Mouse (Mus musculus) G1E-ER4 (cell line): Measurements from ENCODE around the gene Zfand2a. TPM values are rescaled to one million over a fixed set of nuclear protein-coding genes. Genes with fewer than 3 reads are reported as not detected.

Experiments used
- GATA1 ChIP-seq: IDR thresholded peaks from one replicate; pipeline ENCODE4 v1.8.0; 2012; ENCODE audit warnings: low read length, inconsistent platforms
- polyA plus RNA-seq: library from polyadenylated mRNA; stranded (reverse); fragments of >175 nt; gene quantifications from 2 replicates; pipeline ENCODE4 v1.2.3, GENCODE M21; 2012

Gene Zfand2a
- polyA plus RNA-seq, 1 experiment, result 2.8 TPM

GRCm38 (mm10) chr5:139442962-139443361 is 41.4 kb downstream of the Zfand2a start:
- no peak for TF ChIP-seq GATA1

- no peak for TF ChIP-seq GATA1
Measured at GRCm38 (mm10) chr5:139442428-139442827, 41.9 kb downstream of the Zfand2a start.

- no peak for TF ChIP-seq GATA1
Measured at GRCm38 (mm10) chr5:139441726-139442018, 42.7 kb downstream of the Zfand2a start.

- TF ChIP-seq GATA1, result no peak
Measured at GRCm38 (mm10) chr5:139440926-139441725, 43.2 kb downstream of the Zfand2a start.

- TF ChIP-seq GATA1, result no peak
Measured at GRCm38 (mm10) chr5:139440451-139440850, 43.9 kb downstream of the Zfand2a start.

GRCm38 (mm10) chr5:139438440-139438839 is 45.9 kb downstream of the Zfand2a start:
- TF ChIP-seq GATA1, result no peak

GRCm38 (mm10) chr5:139437769-139438168 is 46.6 kb downstream of the Zfand2a start:
- TF ChIP-seq GATA1, result no peak

- TF ChIP-seq GATA1, result no peak
Measured at GRCm38 (mm10) chr5:139434940-139435339, 49.4 kb downstream of the Zfand2a start.

GRCm38 (mm10) chr5:139433842-139434568 is 50.3 kb downstream of the Zfand2a start:
- no peak for TF ChIP-seq GATA1

GRCm38 (mm10) chr5:139432747-139433508 is 51.4 kb downstream of the Zfand2a start:
- TF ChIP-seq GATA1, result no peak

GRCm38 (mm10) chr5:139432333-139432732 is 52.0 kb downstream of the Zfand2a start:
- no peak for TF ChIP-seq GATA1

- no peak for TF ChIP-seq GATA1
Measured at GRCm38 (mm10) chr5:139429818-139430341, 54.5 kb downstream of the Zfand2a start.

GRCm38 (mm10) chr5:139427989-139428388 is 56.4 kb downstream of the Zfand2a start:
- no peak for TF ChIP-seq GATA1

- TF ChIP-seq GATA1, result no peak
Measured at GRCm38 (mm10) chr5:139427001-139427400, 57.3 kb downstream of the Zfand2a start.

GRCm38 (mm10) chr5:139425198-139425597 is 59.2 kb downstream of the Zfand2a start:
- TF ChIP-seq GATA1, result no peak
